Mouse (Mus musculus) forebrain, embryonic 11.5 days (tissue): ENCODE data around the gene Cnih2. TPM values are rescaled to one million over a fixed set of nuclear protein-coding genes. Genes with fewer than 3 reads are reported as not detected.

Source experiments
- ATAC-seq: fragments of 200-750 bp; cut with Nextera tagmentation; replicated peaks from 2 replicates; pipeline ENCODE4 v1.8.0; 2017; ENCODE audit warnings: moderate TSS enrichment; ENCODE audit not compliant: low FRiP score
- DNase-seq: peaks from one replicate; pipeline ENCODE4 v3.0.0-alpha.2; 2017; ENCODE audit warnings: low spot score
- H3K27ac ChIP-seq: fragments of 300-500 bp; sonication (generic); 2 replicates; pipeline ENCODE4 v1.5.1; 2014; ENCODE audit warnings: low read depth, low read length
- H3K27me3 ChIP-seq: fragments of 300-500 bp; sonication (generic); 2 replicates; pipeline ENCODE4 v1.6.1; 2014; ENCODE audit warnings: mild to moderate bottlenecking, low read length, mixed read lengths; ENCODE audit not compliant: control insufficient read depth, insufficient read depth
- H3K36me3 ChIP-seq: fragments of 300-500 bp; sonication (generic); 2 replicates; pipeline ENCODE4 v1.6.1; 2014; ENCODE audit warnings: mild to moderate bottlenecking, low read length, moderate library complexity, mixed read lengths; ENCODE audit not compliant: control insufficient read depth, insufficient read depth
- H3K4me1 ChIP-seq: fragments of 300-500 bp; sonication (generic); replicated peaks from 2 replicates; pipeline ENCODE4 v1.6.1; 2014; ENCODE audit warnings: low read length, mixed read lengths; ENCODE audit not compliant: control insufficient read depth, insufficient read depth
- H3K4me2 ChIP-seq: fragments of 300-500 bp; sonication (generic); 2 replicates; pipeline ENCODE4 v1.6.1; 2014; ENCODE audit warnings: low read depth, mild to moderate bottlenecking, low read length, moderate library complexity, mixed read lengths; ENCODE audit not compliant: severe bottlenecking
- H3K4me3 ChIP-seq: fragments of 300-500 bp; sonication (generic); 2 replicates; pipeline ENCODE4 v1.5.1; 2014; ENCODE audit warnings: low read depth, low read length
- H3K9ac ChIP-seq: fragments of 300-500 bp; sonication (generic); 2 replicates; pipeline ENCODE4 v1.6.1; 2014; ENCODE audit warnings: low read length
- H3K9me3 ChIP-seq: fragments of 300-500 bp; sonication (generic); 2 replicates; pipeline ENCODE4 v1.6.1; 2016; ENCODE audit warnings: low read length, mixed read lengths; ENCODE audit not compliant: control insufficient read depth
- WGBS: fragments of 180-500 bp; shearing (Covaris S2); extraction: QIAGEN DNeasy Blood & Tissue Kit; methylation state at CpG from one replicate; pipeline ENCODE4 v1.1.7; 2014; 5-methylcytosine and 5-hydroxymethylcytosine counted together
- polyA plus RNA-seq: library from polyadenylated mRNA; unstranded; fragments of >200 nt; fragmentation: Nextera tagmentation; extraction: Ambion mirVana; gene quantifications from 2 replicates; pipeline ENCODE4 v1.2.1, GENCODE M21; 2014

Gene Cnih2
- polyA plus RNA-seq, 1 experiment from 2014 or later, result 93.2 TPM

- no peak overlapping the region for H3K4me3 ChIP-seq
- ATAC-seq, result no peak
- no peak overlapping the region for H3K27ac ChIP-seq
- H3K27me3 ChIP-seq, result peaks cover 16% of the 10 kb centered on the region
- no peaks in the 10 kb centered on the region for H3K9me3 ChIP-seq
- H3K4me2 ChIP-seq, result no peak overlapping the region
- H3K4me1 ChIP-seq, result peaks cover 14% of the 10 kb centered on the region
- WGBS, result 49% methylated on average over 5 of the region's 5 CpGs
- no peak for DNase-seq
- H3K9ac ChIP-seq, result no peak overlapping the region
- H3K36me3 ChIP-seq, result no peaks in the 10 kb centered on the region
These were observed 24.8 kb downstream of the Cnih2 start for GRCm38 (mm10) chr19:5073518-5073917.

DNA sequence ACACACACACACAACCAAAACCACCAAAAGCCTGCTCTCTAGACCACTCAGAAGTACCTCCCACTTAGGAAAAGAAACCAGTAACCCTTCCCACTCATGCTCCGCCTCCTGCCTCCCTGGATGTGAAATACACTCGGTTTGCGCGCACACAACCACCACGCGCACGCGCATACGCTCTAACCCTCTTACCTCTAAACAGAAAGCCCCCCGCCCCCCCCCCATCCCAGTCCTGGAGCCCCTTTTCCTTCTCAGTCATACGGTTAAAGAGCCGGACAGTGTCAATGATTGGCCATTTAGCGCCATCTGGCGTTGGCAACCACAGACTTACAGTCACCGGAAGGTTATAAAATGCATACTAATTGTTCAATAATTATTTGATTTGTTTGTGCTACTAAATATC, 25.3 kb downstream of the Cnih2 start:
- Histone ChIP-seq H3K9me3 (no peaks in the 10 kb centered on the region), H3K9ac (no peak overlapping the region), H3K4me1 (peaks cover 19% of the 10 kb centered on the region), H3K36me3 (no peaks in the 10 kb centered on the region), H3K4me2 (peak overlapping the region; percentile 68), H3K4me3 (peak overlapping the region; percentile 36; the same call in 1 of the 2 replicates), H3K27me3 (peaks cover 21% of the 10 kb centered on the region), H3K27ac (no peak overlapping the region; the same call in 1 of the 2 replicates)
- peak; percentile 60 for ATAC-seq
- peak; percentile 91 for DNase-seq
- WGBS, result 2% methylated on average over 15 of the region's 15 CpGs

DNA sequence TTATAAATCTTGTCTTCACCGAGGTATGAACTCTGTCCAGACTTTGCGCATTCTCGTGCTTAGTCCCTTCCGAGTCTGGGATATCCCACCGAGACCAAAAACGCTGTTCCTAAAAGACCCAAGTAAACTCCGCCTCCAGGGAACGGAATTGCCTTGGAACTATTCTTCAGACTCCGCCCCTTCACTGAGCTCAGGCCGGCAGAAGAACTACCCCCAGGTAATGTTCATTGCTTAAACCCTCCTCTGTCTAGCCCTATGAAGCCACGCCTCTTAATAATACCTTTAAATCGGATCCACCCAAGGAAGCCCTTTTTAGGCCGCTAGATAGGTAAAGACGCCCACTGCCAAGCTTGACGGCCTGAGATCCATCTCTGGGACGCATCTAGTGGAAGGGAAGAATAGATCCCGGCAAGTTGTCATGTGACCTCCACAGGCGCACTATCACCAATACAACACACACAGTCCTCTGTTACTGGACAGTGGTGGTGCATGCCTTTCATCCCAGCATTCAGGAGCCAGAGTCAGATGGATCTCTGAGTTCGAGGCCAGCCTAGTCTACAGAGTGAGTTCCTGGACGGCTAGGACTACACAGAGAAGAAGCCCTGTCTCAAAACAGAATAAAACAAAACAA, 25.8 kb downstream of the Cnih2 start:
- Histone ChIP-seq H3K4me3 (peak overlapping the region; percentile 36), H3K27ac (peak overlapping the region; percentile 74; the same call in 1 of the 2 replicates), H3K9me3 (no peaks in the 10 kb centered on the region), H3K36me3 (no peaks in the 10 kb centered on the region), H3K4me2 (peak overlapping the region; percentile 68), H3K27me3 (peaks cover 25% of the 10 kb centered on the region), H3K9ac (peak overlapping the region; percentile 54; the same call in 1 of the 2 replicates), H3K4me1 (peaks cover 24% of the 10 kb centered on the region)
- ATAC-seq (peak; percentile 27), DNase-seq (no peak)
- 1% methylated on average over 20 of the region's 20 CpGs for WGBS

GRCm38 (mm10) chr19:5071545-5072369, 26.6 kb downstream of the Cnih2 start:
- Histone ChIP-seq H3K4me2 (peak overlapping the region; percentile 68), H3K9ac (peak overlapping the region; percentile 54), H3K36me3 (no peaks in the 10 kb centered on the region), H3K9me3 (no peaks in the 10 kb centered on the region), H3K27me3 (peaks cover 32% of the 10 kb centered on the region), H3K4me3 (peak overlapping the region; percentile 36), H3K27ac (peak overlapping the region; percentile 74), H3K4me1 (peaks cover 31% of the 10 kb centered on the region)
- peak; percentile 92 for DNase-seq
- ATAC-seq, result peak; percentile 86
- WGBS, result under 1% methylated on average over 40 of the region's 40 CpGs

- H3K9ac ChIP-seq, result peak overlapping the region; percentile 54
- DNase-seq (no peak), ATAC-seq (0 out of 2 replicates have a peak, but pooled peaks have one; percentile 2)
- peaks cover 31% of the 10 kb centered on the region for H3K4me1 ChIP-seq
- 6% methylated on average over 11 of the region's 11 CpGs for WGBS
- peak overlapping the region; percentile 68 for H3K4me2 ChIP-seq
- no peaks in the 10 kb centered on the region for H3K9me3 ChIP-seq
- peak overlapping the region; percentile 36 for H3K4me3 ChIP-seq
- H3K27ac ChIP-seq, result peak overlapping the region; percentile 74
- H3K36me3 ChIP-seq, result no peaks in the 10 kb centered on the region
- peaks cover 32% of the 10 kb centered on the region for H3K27me3 ChIP-seq
These were observed 27.2 kb downstream of the Cnih2 start for GRCm38 (mm10) chr19:5071077-5071476.

DNA sequence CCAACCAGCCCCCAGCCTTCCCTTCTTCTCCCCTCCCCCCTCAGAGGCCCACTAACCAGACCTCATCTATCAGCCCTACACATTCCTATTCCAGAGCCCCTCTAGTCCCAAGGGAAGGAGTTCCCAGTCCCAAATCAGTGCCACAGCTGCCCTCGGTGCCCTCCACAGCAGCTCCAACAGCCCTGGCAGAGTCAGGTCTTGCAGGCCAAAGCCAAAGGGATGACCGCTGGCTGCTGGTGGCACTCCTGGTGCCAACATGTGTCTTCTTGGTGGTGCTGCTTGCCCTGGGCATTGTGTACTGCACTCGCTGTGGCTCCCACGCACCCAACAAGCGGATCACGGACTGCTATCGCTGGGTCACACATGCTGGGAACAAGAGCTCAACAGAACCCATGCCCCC, 28.3 kb downstream of the Cnih2 start:
- H3K36me3 ChIP-seq, result no peaks in the 10 kb centered on the region
- H3K9me3 ChIP-seq, result no peaks in the 10 kb centered on the region
- no peak overlapping the region for H3K27ac ChIP-seq
- DNase-seq, result no peak
- H3K27me3 ChIP-seq, result peaks cover 32% of the 10 kb centered on the region
- H3K4me2 ChIP-seq, result 0 out of 2 replicates have a peak overlapping the region, but pooled peaks have one; percentile 15
- no peak overlapping the region for H3K4me3 ChIP-seq
- H3K4me1 ChIP-seq, result peaks cover 31% of the 10 kb centered on the region
- H3K9ac ChIP-seq, result no peak overlapping the region
- no peak for ATAC-seq
- 86% methylated on average over 7 of the region's 7 CpGs for WGBS

GRCm38 (mm10) chr19:5069486-5069885, 28.8 kb downstream of the Cnih2 start:
- WGBS, result 84% methylated on average over 5 of the region's 5 CpGs
- H3K27ac ChIP-seq, result no peak overlapping the region
- H3K27me3 ChIP-seq, result peaks cover 32% of the 10 kb centered on the region
- no peaks in the 10 kb centered on the region for H3K36me3 ChIP-seq
- H3K4me1 ChIP-seq, result peaks cover 31% of the 10 kb centered on the region
- ATAC-seq (no peak), DNase-seq (no peak)
- H3K4me3 ChIP-seq, result no peak overlapping the region
- H3K9ac ChIP-seq, result no peak overlapping the region
- no peaks in the 10 kb centered on the region for H3K9me3 ChIP-seq
- H3K4me2 ChIP-seq, result no peak overlapping the region

DNA sequence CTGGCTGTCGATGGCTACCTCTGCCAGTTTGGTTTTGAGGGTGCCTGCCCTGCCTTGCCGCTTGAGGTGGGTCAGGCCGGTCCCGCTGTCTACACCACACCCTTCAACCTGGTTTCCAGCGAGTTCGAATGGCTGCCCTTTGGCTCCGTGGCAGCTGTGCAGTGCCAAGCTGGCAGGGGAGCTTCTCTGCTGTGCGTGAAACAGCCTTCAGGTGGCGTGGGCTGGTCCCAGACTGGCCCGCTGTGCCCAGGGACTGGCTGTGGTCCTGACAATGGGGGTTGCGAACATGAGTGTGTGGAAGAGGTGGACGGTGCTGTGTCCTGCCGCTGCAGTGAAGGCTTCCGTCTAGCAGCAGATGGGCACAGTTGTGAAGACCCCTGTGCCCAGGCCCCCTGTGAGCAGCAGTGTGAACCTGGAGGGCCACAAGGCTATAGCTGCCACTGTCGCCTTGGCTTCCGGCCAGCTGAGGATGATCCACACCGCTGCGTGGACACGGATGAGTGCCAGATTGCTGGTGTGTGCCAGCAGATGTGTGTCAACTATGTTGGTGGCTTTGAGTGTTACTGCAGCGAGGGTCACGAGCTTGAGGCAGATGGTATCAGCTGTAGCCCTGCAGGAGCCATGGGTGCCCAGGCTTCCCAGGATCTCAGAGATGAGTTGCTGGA, 29.6 kb downstream of the Cnih2 start:
- Histone ChIP-seq H3K4me2 (peak overlapping the region; percentile 88), H3K9ac (peak overlapping the region; percentile 60), H3K4me3 (peak overlapping the region; percentile 35), H3K27me3 (peaks cover 32% of the 10 kb centered on the region), H3K27ac (no peak overlapping the region), H3K36me3 (no peaks in the 10 kb centered on the region), H3K9me3 (no peaks in the 10 kb centered on the region), H3K4me1 (peaks cover 31% of the 10 kb centered on the region)
- ATAC-seq (no peak), DNase-seq (no peak)
- 53% methylated on average over 21 of the region's 21 CpGs for WGBS
